Mouse (Mus musculus) forebrain, embryonic 12.5 days (tissue): ENCODE measurements at regions not wholly inside any gene's neighbourhood (a gene's known extent, or its start where the extent isn't known, plus 50 kb on each side); places are given as distances from the start of the nearest gene placed in this dataset.

Experiments used
- ATAC-seq: fragments of 200-750 bp; cut with Nextera tagmentation; 2 replicates; pipeline ENCODE4 v1.8.0; 2017; ENCODE audit warnings: moderate TSS enrichment; ENCODE audit not compliant: low FRiP score
- H3K27ac ChIP-seq: fragments of 300-500 bp; sonication (generic); 2 replicates; pipeline ENCODE4 v1.5.1; 2016; ENCODE audit warnings: mild to moderate bottlenecking
- H3K27me3 ChIP-seq: fragments of 300-500 bp; sonication (generic); 2 replicates; pipeline ENCODE4 v1.6.1; 2016; ENCODE audit warnings: mild to moderate bottlenecking
- H3K36me3 ChIP-seq: fragments of 300-500 bp; sonication (generic); replicated peaks from 2 replicates; pipeline ENCODE4 v1.6.1; 2016; ENCODE audit warnings: mild to moderate bottlenecking
- H3K4me1 ChIP-seq: fragments of 300-500 bp; sonication (generic); 2 replicates; pipeline ENCODE4 v1.6.1; 2016
- H3K4me2 ChIP-seq: fragments of 300-500 bp; sonication (generic); 2 replicates; pipeline ENCODE4 v1.6.1; 2016; ENCODE audit warnings: mild to moderate bottlenecking, moderate library complexity
- H3K4me3 ChIP-seq: fragments of 300-500 bp; sonication (generic); replicated peaks from 2 replicates; pipeline ENCODE4 v1.5.1; 2016; ENCODE audit warnings: mild to moderate bottlenecking
- H3K9ac ChIP-seq: fragments of 300-500 bp; sonication (generic); 2 replicates; pipeline ENCODE4 v1.6.1; 2016; ENCODE audit warnings: mild to moderate bottlenecking
- H3K9me3 ChIP-seq: fragments of 300-500 bp; sonication (generic); 2 replicates; pipeline ENCODE4 v1.6.1; 2016
- WGBS: fragments of 180-500 bp; shearing (Covaris S2); methylation state at CpG from one replicate; pipeline ENCODE4 v1.1.7; 2016; 5-methylcytosine and 5-hydroxymethylcytosine counted together

- Histone ChIP-seq H3K4me2 (no peak overlapping the region), H3K27ac (no peak overlapping the region), H3K4me1 (peaks cover 7% of the 10 kb centered on the region; the same call in 1 of the 2 replicates), H3K4me3 (no peak overlapping the region), H3K36me3 (no peaks in the 10 kb centered on the region), H3K9me3 (no peaks in the 10 kb centered on the region), H3K27me3 (no peaks in the 10 kb centered on the region), H3K9ac (no peak overlapping the region)
- 12% methylated on average over 1 of the region's 1 CpGs for WGBS
- ATAC-seq = no peak
Measured at GRCm38 (mm10) chr15:68417142-68417541, 1916.4 kb upstream of the Lrrc6 start.

GRCm38 (mm10) chr15:68415401-68415925 lies 1914.8 kb upstream of the Lrrc6 start:
- 33% methylated on average over 3 of the region's 3 CpGs for WGBS
- H3K27me3 ChIP-seq = no peaks in the 10 kb centered on the region
- ATAC-seq = no peak
- H3K36me3 ChIP-seq = no peaks in the 10 kb centered on the region
- no peak overlapping the region for H3K27ac ChIP-seq
- H3K9me3 ChIP-seq = no peaks in the 10 kb centered on the region
- no peak overlapping the region for H3K4me2 ChIP-seq
- no peak overlapping the region for H3K4me3 ChIP-seq
- peaks cover 7% of the 10 kb centered on the region; the same call in 1 of the 2 replicates for H3K4me1 ChIP-seq
- H3K9ac ChIP-seq = no peak overlapping the region

GRCm38 (mm10) chr15:68414047-68414446 lies 1913.3 kb upstream of the Lrrc6 start:
- no peaks in the 10 kb centered on the region for H3K9me3 ChIP-seq
- no peaks in the 10 kb centered on the region for H3K36me3 ChIP-seq
- H3K4me1 ChIP-seq = peaks cover 7% of the 10 kb centered on the region; the same call in 1 of the 2 replicates
- no peak for ATAC-seq
- no peak overlapping the region for H3K9ac ChIP-seq
- no peaks in the 10 kb centered on the region for H3K27me3 ChIP-seq
- WGBS = 70% methylated on average over 4 of the region's 4 CpGs
- H3K27ac ChIP-seq = no peak overlapping the region
- no peak overlapping the region for H3K4me3 ChIP-seq
- no peak overlapping the region for H3K4me2 ChIP-seq

GRCm38 (mm10) chr15:68412697-68413096 lies 1912.0 kb upstream of the Lrrc6 start:
- H3K4me1 ChIP-seq = peaks cover 7% of the 10 kb centered on the region; the same call in 1 of the 2 replicates
- H3K27ac ChIP-seq = no peak overlapping the region
- no peak for ATAC-seq
- H3K27me3 ChIP-seq = no peaks in the 10 kb centered on the region
- no peaks in the 10 kb centered on the region for H3K36me3 ChIP-seq
- no peak overlapping the region for H3K4me2 ChIP-seq
- no peaks in the 10 kb centered on the region for H3K9me3 ChIP-seq
- H3K9ac ChIP-seq = no peak overlapping the region
- WGBS = 87% methylated on average over 2 of the region's 2 CpGs
- H3K4me3 ChIP-seq = no peak overlapping the region

- Histone ChIP-seq H3K4me2 (no peak overlapping the region), H3K4me1 (peaks cover 5% of the 10 kb centered on the region; the same call in 1 of the 2 replicates), H3K4me3 (no peak overlapping the region), H3K27ac (no peak overlapping the region), H3K9ac (no peak overlapping the region), H3K9me3 (no peaks in the 10 kb centered on the region), H3K27me3 (no peaks in the 10 kb centered on the region), H3K36me3 (no peaks in the 10 kb centered on the region)
- ATAC-seq = no peak
- 89% methylated on average over 3 of the region's 3 CpGs for WGBS
Measured at GRCm38 (mm10) chr15:68412156-68412555, 1911.4 kb upstream of the Lrrc6 start.

- 95% methylated on average over 3 of the region's 3 CpGs for WGBS
- H3K36me3 ChIP-seq = no peaks in the 10 kb centered on the region
Measured at GRCm38 (mm10) chr15:68403554-68404070, 1902.9 kb upstream of the Lrrc6 start.

GRCm38 (mm10) chr15:68401726-68402125 lies 1901.0 kb upstream of the Lrrc6 start:
- no peaks in the 10 kb centered on the region for H3K27me3 ChIP-seq
- no peak overlapping the region for H3K27ac ChIP-seq
- H3K9me3 ChIP-seq = no peaks in the 10 kb centered on the region
- ATAC-seq = no peak
- H3K4me1 ChIP-seq = no peaks in the 10 kb centered on the region
- no peak overlapping the region for H3K4me3 ChIP-seq
- H3K36me3 ChIP-seq = no peaks in the 10 kb centered on the region
- WGBS = 81% methylated on average over 1 of the region's 1 CpGs
- no peak overlapping the region for H3K4me2 ChIP-seq
- no peak overlapping the region for H3K9ac ChIP-seq

More at GRCm38 (mm10) chr15:68403554-68404070, 1902.9 kb upstream of the Lrrc6 start:
- no peak overlapping the region for H3K4me3 ChIP-seq
- no peaks in the 10 kb centered on the region for H3K4me1 ChIP-seq
- no peak for ATAC-seq
- H3K27ac ChIP-seq = no peak overlapping the region
- no peak overlapping the region for H3K9ac ChIP-seq
- no peak overlapping the region for H3K4me2 ChIP-seq
- no peaks in the 10 kb centered on the region for H3K9me3 ChIP-seq
- H3K27me3 ChIP-seq = no peaks in the 10 kb centered on the region

- Histone ChIP-seq H3K4me3 (no peak overlapping the region), H3K36me3 (no peaks in the 10 kb centered on the region), H3K27ac (no peak overlapping the region), H3K9me3 (no peaks in the 10 kb centered on the region), H3K27me3 (no peaks in the 10 kb centered on the region), H3K9ac (no peak overlapping the region), H3K4me1 (no peaks in the 10 kb centered on the region), H3K4me2 (no peak overlapping the region)
- no peak for ATAC-seq
- WGBS = 92% methylated on average over 4 of the region's 4 CpGs
Measured at GRCm38 (mm10) chr15:68401006-68401405, 1900.3 kb upstream of the Lrrc6 start.

GRCm38 (mm10) chr15:68396566-68396965 lies 1895.9 kb upstream of the Lrrc6 start:
- Histone ChIP-seq H3K27me3 (no peaks in the 10 kb centered on the region), H3K4me2 (no peak overlapping the region), H3K27ac (no peak overlapping the region), H3K36me3 (no peaks in the 10 kb centered on the region), H3K9ac (no peak overlapping the region), H3K4me1 (no peaks in the 10 kb centered on the region), H3K9me3 (no peaks in the 10 kb centered on the region), H3K4me3 (no peak overlapping the region)
- WGBS = 93% methylated on average over 6 of the region's 6 CpGs
- no peak for ATAC-seq

- H3K27ac ChIP-seq = no peak overlapping the region
- no peaks in the 10 kb centered on the region for H3K36me3 ChIP-seq
- no peaks in the 10 kb centered on the region for H3K9me3 ChIP-seq
- WGBS = 94% methylated on average over 1 of the region's 1 CpGs
- H3K9ac ChIP-seq = no peak overlapping the region
- no peak for ATAC-seq
- H3K27me3 ChIP-seq = no peaks in the 10 kb centered on the region
- H3K4me2 ChIP-seq = no peak overlapping the region
- no peak overlapping the region for H3K4me3 ChIP-seq
- no peaks in the 10 kb centered on the region for H3K4me1 ChIP-seq
Measured at GRCm38 (mm10) chr15:68394749-68395148, 1894.0 kb upstream of the Lrrc6 start.

GRCm38 (mm10) chr15:68394157-68394556 lies 1893.4 kb upstream of the Lrrc6 start:
- no peak overlapping the region for H3K9ac ChIP-seq
- no peak overlapping the region for H3K4me3 ChIP-seq
- no peaks in the 10 kb centered on the region for H3K36me3 ChIP-seq
- H3K4me2 ChIP-seq = no peak overlapping the region
- H3K9me3 ChIP-seq = no peaks in the 10 kb centered on the region
- 88% methylated on average over 4 of the region's 4 CpGs for WGBS
- ATAC-seq = no peak
- H3K4me1 ChIP-seq = no peaks in the 10 kb centered on the region
- H3K27ac ChIP-seq = no peak overlapping the region
- no peaks in the 10 kb centered on the region for H3K27me3 ChIP-seq

GRCm38 (mm10) chr15:68391737-68392136 lies 1891.0 kb upstream of the Lrrc6 start:
- Histone ChIP-seq H3K9ac (no peak overlapping the region), H3K9me3 (no peaks in the 10 kb centered on the region), H3K27ac (no peak overlapping the region), H3K27me3 (no peaks in the 10 kb centered on the region), H3K36me3 (no peaks in the 10 kb centered on the region), H3K4me3 (no peak overlapping the region), H3K4me1 (no peaks in the 10 kb centered on the region), H3K4me2 (no peak overlapping the region)
- 54% methylated on average over 1 of the region's 1 CpGs for WGBS
- ATAC-seq = no peak

GRCm38 (mm10) chr15:68389855-68390254 lies 1889.1 kb upstream of the Lrrc6 start:
- Histone ChIP-seq H3K4me3 (no peak overlapping the region), H3K4me2 (no peak overlapping the region), H3K4me1 (no peaks in the 10 kb centered on the region), H3K36me3 (no peaks in the 10 kb centered on the region), H3K9ac (no peak overlapping the region), H3K27me3 (no peaks in the 10 kb centered on the region), H3K9me3 (no peaks in the 10 kb centered on the region), H3K27ac (no peak overlapping the region)
- ATAC-seq = no peak
- WGBS = 88% methylated on average over 5 of the region's 5 CpGs
